Mouse (Mus musculus) E14TG2a.4 (cell line): ENCODE data around the gene Gmeb1.
"Not testable (repeated sequence)": the region's sequence is repeated elsewhere in the genome, so short reads cannot be mapped to it uniquely, and the experiment has no call there.

Experiments used
- CTCF ChIP-seq: conservative IDR thresholded peaks from 2 replicates; pipeline ENCODE4 v1.5.1; 2014; ENCODE audit warnings: low read length
- NANOG ChIP-seq: IDR thresholded peaks from 2 replicates; pipeline ENCODE4 v1.6.1; 2014; ENCODE audit warnings: borderline replicate concordance, low read length, mixed read lengths

DNA sequence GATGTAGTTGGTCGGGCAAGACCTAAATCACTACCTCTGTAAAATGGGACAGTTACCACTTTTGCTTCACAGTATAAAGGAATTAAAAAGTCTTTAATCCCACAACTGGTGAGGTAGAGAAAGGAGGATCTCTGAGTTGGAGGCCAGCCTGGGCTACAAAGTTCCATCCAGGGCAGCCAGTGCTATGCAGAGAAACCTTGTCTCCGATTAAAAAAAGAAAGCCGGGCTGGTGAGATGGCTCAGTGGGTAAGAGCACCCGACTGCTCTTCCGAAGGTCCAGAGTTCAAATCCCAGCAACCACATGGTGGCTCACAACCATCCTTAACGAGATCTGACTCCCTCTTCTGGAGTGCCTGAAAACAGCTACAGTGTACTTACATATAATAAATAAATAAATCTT is 42.1 kb upstream of the Gmeb1 start:
- TF ChIP-seq CTCF, NANOG: not testable (repeated sequence)
